Mouse (Mus musculus) brain, adult 2 months (tissue): ENCODE data around the gene 1600012H06Rik.
A peak's percentile ranks its signal among the peaks of the same experiment; 100 is the strongest.
"Not testable (repeated sequence)": the region's sequence is repeated elsewhere in the genome, so short reads cannot be mapped to it uniquely, and the experiment has no call there.

Experiments
- DNase-seq: peaks from one replicate; pipeline ENCODE4 v3.0.0; 2011; ENCODE audit warnings: low read depth, low spot score

The 1600012H06Rik gene

GRCm38 (mm10) chr17:14943009-14943728 lies at the start of gene 1600012H06Rik, which contains the start of gene Wdr27:
Gene 1600012H06Rik, plus strand, starts transcription at chr17:14943184.
Gene Wdr27, minus strand, starts transcription at chr17:14943158.
- peak; percentile 99 for DNase-seq

GRCm38 (mm10) chr17:14895058-14895457 lies 47.9 kb upstream of the 1600012H06Rik start:
- not testable (repeated sequence) for DNase-seq

DNA sequence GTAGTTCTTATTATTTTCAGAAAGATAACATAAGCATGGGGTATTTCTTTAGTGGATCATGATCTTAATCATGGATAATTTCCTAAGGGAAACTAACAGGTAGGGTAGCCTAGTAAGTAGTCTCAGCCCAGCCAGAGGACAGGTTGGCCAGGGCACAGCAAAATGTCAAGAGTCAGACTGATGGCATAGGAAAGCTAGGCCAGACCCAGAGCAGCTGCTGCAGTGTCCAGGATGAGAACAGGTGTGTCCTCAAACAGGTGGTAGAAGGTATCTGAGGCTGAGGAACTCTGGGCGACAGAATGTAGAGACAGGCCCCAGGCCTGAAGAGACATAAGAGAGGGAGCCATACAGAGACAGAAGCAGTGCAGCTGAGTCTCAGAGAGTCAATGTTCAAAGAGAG lies 44.0 kb upstream of the 1600012H06Rik start:
- DNase-seq, result no peak

GRCm38 (mm10) chr17:14903212-14903611 lies 39.8 kb upstream of the 1600012H06Rik start:
- no peak for DNase-seq

GRCm38 (mm10) chr17:14904206-14904605 lies 38.8 kb upstream of the 1600012H06Rik start:
- no peak for DNase-seq

DNA sequence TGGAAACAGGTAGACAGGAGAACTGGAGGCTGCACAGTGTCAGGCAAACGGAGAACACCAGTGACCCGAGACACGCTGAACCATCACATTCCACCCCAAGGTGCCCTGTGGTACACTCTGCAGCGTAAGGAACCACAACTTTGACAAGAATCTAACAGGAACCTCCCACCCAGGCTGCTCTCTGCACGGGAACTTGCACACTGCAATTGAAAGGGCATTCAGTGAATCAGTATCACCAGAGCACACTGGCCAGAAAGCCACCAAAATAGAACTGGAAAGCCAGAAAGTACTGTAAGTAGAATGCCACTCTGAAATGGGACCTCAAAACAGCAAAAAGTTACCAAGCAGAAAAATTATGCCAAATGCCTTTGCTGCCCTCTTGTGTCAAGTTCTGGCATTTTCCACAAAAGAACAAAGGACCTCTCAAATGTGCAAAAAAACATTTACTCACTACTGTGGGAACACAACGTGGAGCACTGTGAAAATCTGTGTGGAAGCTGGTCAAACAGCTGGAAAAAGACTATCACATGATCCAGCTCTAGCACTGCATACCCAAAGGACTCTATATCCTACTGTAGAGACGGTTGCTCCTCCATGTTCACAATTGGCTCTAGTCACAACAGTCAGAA lies 38.2 kb upstream of the 1600012H06Rik start:
- DNase-seq, result peak; percentile 79

DNA sequence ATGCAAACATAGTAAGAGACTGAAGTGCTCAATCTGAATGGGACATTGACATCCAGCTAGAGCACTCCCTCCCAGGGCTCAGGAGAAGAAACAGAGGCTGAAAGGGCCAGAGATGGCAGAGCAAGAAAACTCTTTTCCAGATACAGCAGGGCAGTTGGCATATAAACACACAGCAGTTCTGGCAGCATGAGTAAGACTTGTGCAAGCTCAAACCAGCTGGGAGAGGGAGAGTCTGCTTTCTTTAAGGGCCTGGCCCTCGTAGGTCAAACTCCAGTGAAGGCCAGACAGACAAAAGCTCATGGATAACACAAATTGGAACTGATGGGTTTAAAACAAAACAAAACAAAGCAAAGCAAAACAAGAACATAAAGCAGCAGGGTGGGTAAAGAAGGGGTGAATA lies 36.4 kb upstream of the 1600012H06Rik start:
- no peak for DNase-seq

- DNase-seq, result no peak
Observed at GRCm38 (mm10) chr17:14907136-14907535, 35.8 kb upstream of the 1600012H06Rik start.

- no peak for DNase-seq
Observed at GRCm38 (mm10) chr17:14909331-14909730, 33.7 kb upstream of the 1600012H06Rik start.

- peak; percentile 29 for DNase-seq
Observed at GRCm38 (mm10) chr17:14910771-14911170, 32.2 kb upstream of the 1600012H06Rik start.

DNA sequence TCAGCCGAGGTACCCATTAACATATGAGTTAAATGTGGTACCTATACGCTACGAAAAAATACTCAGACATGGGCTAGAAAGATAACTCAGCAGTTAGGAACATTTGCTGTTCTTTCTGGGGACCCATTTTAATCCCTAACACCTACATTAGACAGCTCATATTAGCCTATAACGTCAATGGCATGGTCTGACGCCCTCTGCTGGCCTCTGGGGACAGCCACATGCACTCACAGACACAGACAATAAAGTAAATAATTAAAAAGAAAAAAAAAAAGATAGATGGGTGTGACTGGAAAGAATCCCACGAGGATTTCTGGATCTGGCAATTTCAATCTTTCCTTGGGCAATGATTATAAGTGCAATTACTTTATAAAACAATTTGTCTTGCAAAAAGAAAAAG lies 30.6 kb upstream of the 1600012H06Rik start:
- no peak for DNase-seq

GRCm38 (mm10) chr17:14912981-14913380 lies 30.0 kb upstream of the 1600012H06Rik start:
- DNase-seq, result no peak

- no peak for DNase-seq
Observed at GRCm38 (mm10) chr17:14914401-14914800, 28.6 kb upstream of the 1600012H06Rik start.

DNA sequence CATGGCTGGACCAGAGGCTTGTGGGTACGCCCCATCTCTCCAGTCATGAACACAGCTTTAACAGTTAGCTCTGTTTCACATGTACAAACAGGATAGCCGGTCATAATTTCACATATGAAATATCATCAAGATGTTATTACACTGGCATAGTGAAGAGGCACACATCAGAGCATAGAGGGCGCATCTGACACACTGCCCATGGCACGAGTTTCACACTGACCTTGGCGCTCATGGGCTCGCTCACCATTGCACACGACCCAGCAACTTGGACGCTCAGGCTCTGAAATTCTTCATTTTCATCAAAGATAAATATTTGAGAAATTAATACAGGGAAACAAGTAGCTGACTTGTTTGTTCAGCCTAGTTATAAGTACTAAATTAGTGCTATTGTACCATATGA lies 25.1 kb upstream of the 1600012H06Rik start:
- DNase-seq, result no peak

DNA sequence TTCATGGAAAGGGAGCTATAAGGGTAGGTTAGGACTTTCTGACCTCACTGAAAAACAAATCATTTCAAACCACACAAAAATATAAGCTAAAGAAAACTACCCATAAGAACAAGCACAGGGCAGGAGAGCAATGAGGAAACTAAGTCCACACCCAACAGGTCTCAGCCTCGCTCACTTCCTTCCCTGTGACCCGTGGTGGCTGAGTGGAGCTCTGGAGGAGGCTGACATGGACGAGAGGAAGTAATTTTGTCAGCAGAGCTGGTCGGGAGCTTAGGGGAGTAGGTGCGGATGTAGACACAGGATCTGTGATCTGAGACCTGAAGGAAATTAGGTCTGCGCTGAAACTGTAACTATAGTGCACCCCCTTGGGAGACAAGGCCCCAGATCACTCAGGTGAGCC lies 21.4 kb upstream of the 1600012H06Rik start:
- DNase-seq, result no peak

GRCm38 (mm10) chr17:14927644-14928218 lies 15.3 kb upstream of the 1600012H06Rik start:
- no peak for DNase-seq

GRCm38 (mm10) chr17:14928631-14929030 lies 14.4 kb upstream of the 1600012H06Rik start:
- DNase-seq, result no peak

- no peak for DNase-seq
Observed at GRCm38 (mm10) chr17:14930697-14931096, 12.3 kb upstream of the 1600012H06Rik start.

- DNase-seq, result no peak
Observed at GRCm38 (mm10) chr17:14931469-14931868, 11.5 kb upstream of the 1600012H06Rik start.

- not testable (repeated sequence) for DNase-seq
Observed at GRCm38 (mm10) chr17:14935280-14935679, 7.7 kb upstream of the 1600012H06Rik start.

DNA sequence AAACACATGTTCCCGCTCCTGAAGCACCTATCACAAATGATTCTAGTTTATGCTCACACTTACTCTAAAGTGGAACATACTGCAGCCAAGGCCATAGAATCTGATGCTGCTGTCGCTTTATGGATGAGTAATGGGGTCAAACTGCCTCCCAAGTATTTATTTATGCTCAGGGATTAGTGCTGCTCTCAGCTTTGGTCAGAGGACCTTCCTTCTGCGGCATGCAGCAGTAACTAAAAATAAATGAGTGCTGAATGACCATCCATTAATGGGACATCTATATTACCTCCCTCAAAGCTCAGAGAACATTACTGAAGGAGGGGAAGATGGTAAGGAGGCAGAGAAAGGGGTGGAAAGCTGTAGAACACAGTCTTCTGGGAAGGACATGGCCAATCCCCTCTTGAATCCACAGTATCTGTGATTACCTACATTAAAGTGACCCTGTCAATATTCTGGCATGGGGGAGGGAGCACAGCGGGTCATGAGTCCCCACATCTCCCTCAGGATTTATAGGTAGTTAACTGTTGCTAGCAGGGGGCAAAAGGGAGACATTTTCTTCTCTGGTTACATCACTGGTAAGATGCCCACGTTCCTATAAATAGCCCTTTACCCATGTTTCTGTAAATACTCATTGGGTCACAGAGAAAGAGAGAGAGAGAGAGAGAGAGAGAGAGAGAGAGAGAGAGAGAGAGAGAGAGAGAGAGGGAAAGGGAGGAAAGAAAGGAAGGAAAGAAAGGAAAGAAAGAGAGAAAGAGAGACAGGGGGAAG lies 7.0 kb upstream of the 1600012H06Rik start:
- DNase-seq, result no peak

DNA sequence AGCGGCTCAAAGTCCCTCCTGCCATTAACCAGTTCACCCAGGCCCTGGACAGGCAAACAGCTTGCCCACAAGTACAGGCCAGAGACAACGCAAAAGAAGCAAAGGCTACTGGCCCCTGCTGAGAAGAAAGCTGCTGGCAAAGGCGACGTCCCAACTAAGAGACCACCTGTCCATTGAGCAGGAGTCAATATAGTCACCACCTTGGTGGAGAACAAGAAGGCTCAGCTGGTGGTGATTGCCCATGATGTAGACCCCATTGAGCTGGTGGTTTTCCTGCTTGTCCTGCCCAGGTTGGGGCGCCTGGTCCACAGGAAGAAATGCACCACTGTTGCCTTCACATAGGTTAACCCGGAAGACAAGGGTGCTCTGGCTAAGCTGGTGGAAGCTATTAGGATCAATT lies 803 bp upstream of the 1600012H06Rik start:
- not testable (repeated sequence) for DNase-seq
